In genomic region chr8:84978248-84978940, GRCm38 (mm10) we compare ENCODE assay signal across 8 mouse cellular contexts. TPM values are rescaled to one million over a fixed set of nuclear protein-coding genes. Genes with fewer than 3 reads are reported as not detected.
DNase-seq lines count a peak whose midpoint lies in the region; ATAC-seq and TF ChIP-seq lines count a peak whose summit lies in the region.

Gene Junb, minus strand, starts transcription at chr8:84978718.

- peak within 1 kb of the TSS; percentile 49 for H3K9ac ChIP-seq in forebrain, embryonic 12.5 days
- H3K9ac ChIP-seq in heart, embryonic 16.5 days (ENCODE audit: low read length), result peak within 1 kb of the TSS; percentile 90
- peak within 1 kb of the TSS; percentile 80 for H3K9ac ChIP-seq in liver, embryonic 14.5 days (replicated peaks)
- H3K9ac ChIP-seq in stomach, embryonic 15.5 days, result peak within 1 kb of the TSS; percentile 82

- WGBS in forebrain, embryonic 12.5 days, result under 1% methylated on average over 62 of the region's 63 CpGs
- 1% methylated on average over 63 of the region's 63 CpGs for WGBS in heart, embryonic 16.5 days
- WGBS in liver, embryonic 14.5 days (ENCODE audit: insufficient replicate concordance), result under 1% methylated on average over 61 of the region's 63 CpGs
- under 1% methylated on average over 63 of the region's 63 CpGs for WGBS in stomach, embryonic 15.5 days

- peak within 1 kb of the TSS; percentile 97 for H3K27ac ChIP-seq in brown adipose tissue, adult 24 weeks (replicated peaks; ENCODE audit: low read depth, low read length)
- no peak within 1 kb of the TSS; the same call in 1 of the 2 replicates for H3K27ac ChIP-seq in forebrain, embryonic 12.5 days
- H3K27ac ChIP-seq in heart, embryonic 16.5 days (ENCODE audit: low read length), result peak within 1 kb of the TSS; percentile 94
- peak within 1 kb of the TSS; percentile 68 for H3K27ac ChIP-seq in liver, embryonic 14.5 days
- peak within 1 kb of the TSS; percentile 95 for H3K27ac ChIP-seq in stomach, embryonic 15.5 days

- H3K4me3 ChIP-seq in brown adipose tissue, adult 24 weeks (ENCODE audit: insufficient read depth, low read depth, low read length), result peak within 1 kb of the TSS; percentile 83
- H3K4me3 ChIP-seq in forebrain, embryonic 12.5 days (replicated peaks), result peak within 1 kb of the TSS; percentile 46
- peak within 1 kb of the TSS; percentile 73 for H3K4me3 ChIP-seq in heart, embryonic 16.5 days (ENCODE audit: low read length)
- peak within 1 kb of the TSS; percentile 72 to 89 for H3K4me3 ChIP-seq in liver, embryonic 14.5 days (ENCODE audit: insufficient read depth in 1 of 2, low read depth in 2 of 2, low read length in 2 of 2)
- H3K4me3 ChIP-seq in stomach, embryonic 15.5 days (replicated peaks), result peak within 1 kb of the TSS; percentile 67

- peak within 1 kb of the TSS; percentile 88 for H3K4me2 ChIP-seq in forebrain, embryonic 12.5 days
- peak within 1 kb of the TSS; percentile 97 for H3K4me2 ChIP-seq in heart, embryonic 16.5 days (ENCODE audit: low read depth, low read length)
- peak within 1 kb of the TSS; percentile 95 for H3K4me2 ChIP-seq in liver, embryonic 14.5 days (ENCODE audit: low read depth)
- peak within 1 kb of the TSS; percentile 99 for H3K4me2 ChIP-seq in stomach, embryonic 15.5 days

- peaks cover 61% of the 10 kb centered on the region for H3K27me3 ChIP-seq in forebrain, embryonic 12.5 days
- H3K27me3 ChIP-seq in heart, embryonic 16.5 days (ENCODE audit: control insufficient read depth, insufficient read depth, low read length), result no peaks in the 10 kb centered on the region
- H3K27me3 ChIP-seq in liver, embryonic 14.5 days (ENCODE audit: control insufficient read depth, insufficient read depth, low read length), result no peaks in the 10 kb centered on the region
- no peaks in the 10 kb centered on the region for H3K27me3 ChIP-seq in stomach, embryonic 15.5 days (replicated peaks)

- peaks cover 11% of the 10 kb centered on the region for H3K4me1 ChIP-seq in brown adipose tissue, adult 24 weeks (ENCODE audit: control insufficient read depth, insufficient read depth, insufficient read length, low read length)
- peaks cover 64% of the 10 kb centered on the region for H3K4me1 ChIP-seq in forebrain, embryonic 12.5 days
- H3K4me1 ChIP-seq in heart, embryonic 16.5 days (ENCODE audit: control insufficient read depth, insufficient read depth, low read length), result peaks cover 48% of the 10 kb centered on the region
- peaks cover 38 to 42% of the 10 kb centered on the region in 2 experiments for H3K4me1 ChIP-seq in liver, embryonic 14.5 days (replicated peaks; ENCODE audit: control insufficient read depth in 2 of 2, insufficient read depth in 2 of 2, low read length in 1 of 2)
- peaks cover 67% of the 10 kb centered on the region for H3K4me1 ChIP-seq in stomach, embryonic 15.5 days

- peak; percentile 33 for ATAC-seq in forebrain, embryonic 12.5 days (ENCODE audit: low FRiP score)
- ATAC-seq in heart, embryonic 16.5 days (replicated peaks; ENCODE audit: extremely low read depth, insufficient read depth, low FRiP score), result peak; percentile 58
- ATAC-seq in liver, embryonic 14.5 days (ENCODE audit: insufficient read depth), result peak; percentile 26
- ATAC-seq in stomach, embryonic 15.5 days (ENCODE audit: insufficient read depth, low FRiP score, low read depth), result peak; percentile 50

- peak; percentile 99 for DNase-seq in CD4-positive helper T cell, adult 2 months (ENCODE audit: low read depth, low spot score)
- DNase-seq in kidney, postnatal 36 days, result peak; percentile 96 to 98
- peak in 1 of 3 experiments; percentile 85 for DNase-seq in liver, embryonic 14.5 days (ENCODE audit: low read depth in 3 of 3, low spot score in 3 of 3)
- DNase-seq in neural tube, embryonic 10.5 days (ENCODE audit: extremely low spot score, low spot score), result peak; percentile 77

- H3K36me3 ChIP-seq in forebrain, embryonic 12.5 days (replicated peaks), result peaks cover 18% of the 10 kb centered on the region
- H3K36me3 ChIP-seq in heart, embryonic 16.5 days (ENCODE audit: control insufficient read depth, insufficient read depth), result peaks cover 7% of the 10 kb centered on the region; the same call in 1 of the 2 replicates
- peaks cover 15% of the 10 kb centered on the region for H3K36me3 ChIP-seq in liver, embryonic 14.5 days (replicated peaks; ENCODE audit: control insufficient read depth, insufficient read depth, low read depth)
- H3K36me3 ChIP-seq in stomach, embryonic 15.5 days, result no peaks in the 10 kb centered on the region

- TF ChIP-seq CTCF in liver, embryonic 14.5 days (IDR thresholded peaks at IDR 0.05; ENCODE audit: low read depth), result no peak

- no peaks in the 10 kb centered on the region for H3K9me3 ChIP-seq in forebrain, embryonic 12.5 days
- no peaks in the 10 kb centered on the region for H3K9me3 ChIP-seq in heart, embryonic 16.5 days (replicated peaks; ENCODE audit: control insufficient read depth, low read length)
- H3K9me3 ChIP-seq in liver, embryonic 14.5 days (ENCODE audit: control insufficient read depth, low read length), result no peaks in the 10 kb centered on the region
- H3K9me3 ChIP-seq in stomach, embryonic 15.5 days, result no peaks in the 10 kb centered on the region

- no peak for TF ChIP-seq EP300 in liver, embryonic 14.5 days (IDR thresholded peaks at IDR 0.05; ENCODE audit: low read depth)

RNA-seq across cellular contexts. Expression of gene Junb, which starts in this region (rescaled TPM):
- polyA plus RNA-seq in brown adipose tissue, adult 24 weeks (2012; ENCODE audit: insufficient read depth, insufficient read length, missing spikeins), result 15.4 and 47.7 TPM in 2 replicates
- polyA plus RNA-seq in forebrain, embryonic 12.5 days (2016; fragmentation: Nextera tagmentation; extraction: Ambion mirVana), result 4.8 and 4.9 TPM in 2 replicates
- polyA plus RNA-seq in heart, embryonic 16.5 days (2015; fragmentation: Nextera tagmentation; extraction: Ambion mirVana), result 11.7 and 15.3 TPM in 2 replicates
- polyA plus RNA-seq in liver, embryonic 14.5 days (2012; rRNA removed), result 8.3 and 10.5 TPM in 2 replicates
- 10.5 and 11.2 TPM in 2 replicates for polyA plus RNA-seq in liver, embryonic 14.5 days (2014; fragmentation: Nextera tagmentation; extraction: Ambion mirVana)
- 33.4 and 49.6 TPM in 2 replicates for polyA plus RNA-seq in stomach, embryonic 15.5 days (2015; fragmentation: Nextera tagmentation; extraction: Ambion mirVana)
